Comparison of ENCODE assay signal across 22 mouse cellular contexts in genomic region chr2:78998637-78999036, GRCm38 (mm10).
"Had no signal": no experiment of that assay in that cellular context is flagged by ENCODE, and none has a peak within 500 bp of the region (broad histone marks: within the 10 kb centered on the region; RNA-seq: fewer than 3 reads in every experiment).

No protein-coding gene starts in this region.

- ATAC-seq: hindbrain, embryonic 16.5 days; intestine, embryonic 16.5 days; liver, embryonic 12.5 days had no signal

- H3K27me3 ChIP-seq: heart, embryonic 12.5 days; hindbrain, embryonic 12.5 days; kidney, embryonic 15.5 days; limb, embryonic 13.5 days; limb, embryonic 15.5 days; liver, embryonic 12.5 days had no signal

- DNase-seq: gastrocnemius, adult 2 months; gastrocnemius, postnatal 10 days; gastrocnemius, postnatal 25 days; heart, adult 18-20 months; heart, postnatal 10 days; heart, postnatal 4 days; kidney, adult 11 months; kidney, adult 2 months; kidney, adult 9 months; kidney, postnatal 14 days; kidney, postnatal 36 days; left cerebral cortex, postnatal 4 days had no signal

- H3K36me3 ChIP-seq: heart, embryonic 10.5 days; heart, embryonic 12.5 days; hindbrain, embryonic 10.5 days; hindbrain, embryonic 12.5 days; kidney, embryonic 15.5 days; limb, embryonic 13.5 days; limb, embryonic 15.5 days; liver, embryonic 12.5 days had no signal
